Mouse (Mus musculus): ENCODE results near the gene Ltb.

Gene Ltb

GRCm38 (mm10) chr17:35193881-35194843, at the start of gene Ltb:
Gene Ltb, plus strand, starts transcription at chr17:35194439.
- no peak for DNase-seq

- no peak for DNase-seq
These were observed 48.1 kb upstream of the Ltb start for GRCm38 (mm10) chr17:35146139-35146538.

GRCm38 (mm10) chr17:35147348-35147747, 46.9 kb upstream of the Ltb start:
- no peak for DNase-seq

- DNase-seq: no peak
These were observed 46.2 kb upstream of the Ltb start for GRCm38 (mm10) chr17:35147922-35148639.

DNA sequence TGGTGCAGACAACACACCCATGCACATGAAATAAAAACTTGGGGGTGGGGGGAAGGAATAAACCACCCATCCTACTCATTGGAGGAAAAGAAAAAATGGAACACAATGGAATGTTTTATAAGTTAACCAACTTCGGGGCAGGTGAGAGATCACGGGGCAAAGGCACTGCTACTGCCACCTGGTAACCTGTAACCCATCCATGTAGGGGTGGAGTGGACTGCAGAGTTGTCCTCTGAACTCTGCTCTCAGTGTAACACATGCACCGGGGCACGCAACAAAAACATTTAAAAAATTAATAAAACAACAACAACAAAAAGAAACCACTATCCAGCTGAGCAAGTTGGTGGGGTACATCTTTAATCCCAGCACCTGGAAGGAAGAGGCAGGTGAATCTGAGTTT, 42.1 kb upstream of the Ltb start:
- DNase-seq: no peak

DNA sequence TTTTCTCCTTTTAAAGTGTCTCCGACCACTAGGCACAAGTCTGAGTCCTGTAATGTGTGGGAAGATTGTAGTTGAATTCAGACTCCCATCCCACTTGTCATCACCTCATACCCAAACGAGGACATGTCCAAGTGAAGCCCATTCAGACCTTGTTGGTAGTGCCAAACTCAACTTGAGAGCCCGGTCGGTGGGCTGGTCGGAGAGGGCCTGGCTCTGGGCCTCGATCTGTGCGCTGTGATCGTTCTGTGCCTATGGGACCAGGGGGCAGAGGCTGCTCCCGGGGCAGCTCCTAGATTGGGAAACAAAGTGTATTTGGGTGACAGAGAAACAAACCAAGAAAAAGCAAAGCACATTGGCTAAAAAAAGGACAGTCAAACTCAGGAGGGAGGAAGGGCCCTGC, 41.2 kb upstream of the Ltb start:
- DNase-seq: no peak

DNA sequence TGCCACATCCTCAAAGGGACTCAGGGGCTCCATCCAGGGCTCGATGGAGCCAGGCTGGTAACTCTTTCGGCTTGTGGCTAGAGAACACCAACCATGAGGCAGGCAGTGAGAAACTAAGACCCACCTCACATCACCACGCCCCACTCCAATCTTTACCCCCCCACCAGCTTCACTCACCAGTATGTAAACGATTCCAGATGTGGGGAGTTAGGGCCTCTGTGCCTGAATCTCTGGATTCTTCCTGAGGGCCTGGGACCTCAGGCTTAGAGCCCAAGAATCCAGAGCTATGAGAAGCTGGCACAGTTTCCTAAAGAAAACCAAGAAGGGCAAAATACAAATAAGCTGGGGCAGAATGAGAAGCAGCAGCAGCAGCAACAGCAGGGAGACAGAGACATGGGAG, 40.3 kb upstream of the Ltb start:
- no peak for DNase-seq

DNA sequence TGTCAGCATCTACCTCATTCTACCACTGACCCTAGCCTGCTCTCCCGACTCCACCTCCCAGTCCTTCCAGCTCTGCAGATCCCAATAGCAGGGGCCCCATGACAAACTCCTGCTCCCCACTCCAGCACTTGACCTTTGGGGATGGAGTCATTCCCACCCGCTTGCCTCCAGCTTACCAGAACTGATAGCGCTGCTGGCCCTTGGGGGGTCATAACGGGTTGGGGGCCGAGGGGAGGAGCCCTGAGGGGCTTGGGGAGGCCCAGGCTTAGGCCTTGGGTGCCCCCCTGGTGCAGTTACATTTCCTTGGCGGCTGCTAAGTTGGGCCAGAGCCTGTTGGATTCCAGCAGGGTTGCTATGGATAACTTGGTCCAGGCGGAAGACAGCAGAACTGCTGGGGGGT, 39.6 kb upstream of the Ltb start:
- DNase-seq: no peak

DNA sequence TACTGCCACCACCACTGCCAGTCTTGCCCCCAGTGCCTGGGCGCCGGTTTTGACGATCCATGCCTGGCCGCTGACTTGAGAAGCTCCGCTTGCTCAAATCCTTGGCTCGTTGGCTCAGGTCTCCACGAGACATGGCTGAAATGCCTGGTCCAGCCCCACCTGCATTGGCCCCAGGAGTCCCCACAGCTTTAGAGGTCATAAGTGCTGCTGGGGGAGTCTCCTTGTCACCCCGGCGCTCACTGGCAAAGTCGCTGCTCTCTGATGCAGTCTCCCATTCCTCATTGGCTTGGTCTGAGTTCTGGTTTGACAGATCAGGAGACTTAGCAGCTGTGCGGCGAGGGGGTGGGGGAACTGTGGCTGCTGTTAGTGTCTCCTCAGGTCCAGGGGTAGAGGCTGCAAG, 38.8 kb upstream of the Ltb start:
- DNase-seq: no peak

DNA sequence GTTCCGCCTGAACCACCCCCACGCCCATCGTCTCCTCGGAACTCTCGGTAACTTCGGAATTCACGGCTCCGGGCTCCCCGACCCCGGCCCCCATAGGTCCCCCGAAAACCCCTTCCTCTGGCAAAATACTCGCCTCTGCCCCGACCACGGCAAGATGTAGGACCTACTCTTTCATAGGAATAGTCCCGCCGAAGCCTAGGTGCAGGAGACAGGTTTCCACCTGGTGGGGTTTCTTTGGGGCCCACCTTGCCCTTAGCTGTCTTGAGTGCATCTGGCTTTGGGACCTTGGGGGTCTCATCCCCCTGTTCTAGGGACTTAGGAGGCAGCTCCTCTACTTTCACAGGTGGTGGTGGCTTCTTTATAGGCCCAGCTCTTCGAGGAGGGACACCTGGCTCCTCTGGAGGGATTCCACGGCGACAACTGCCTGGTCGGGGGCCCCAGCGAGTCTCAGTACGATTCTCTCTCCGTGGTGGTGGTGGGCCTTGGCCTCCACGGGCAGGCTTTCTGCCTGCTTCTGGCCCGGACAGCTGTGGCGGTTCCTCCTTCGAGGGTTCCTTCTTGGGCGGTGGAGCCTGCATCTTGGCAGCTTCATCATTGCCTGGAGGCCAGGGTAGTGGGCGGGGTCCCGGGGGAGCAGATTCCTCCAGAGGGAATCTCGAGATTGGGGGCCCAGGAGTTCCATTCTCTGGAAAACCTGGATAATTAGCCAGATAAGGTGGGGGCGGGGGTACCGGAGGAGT, 37.6 kb upstream of the Ltb start:
- no peak for DNase-seq

DNA sequence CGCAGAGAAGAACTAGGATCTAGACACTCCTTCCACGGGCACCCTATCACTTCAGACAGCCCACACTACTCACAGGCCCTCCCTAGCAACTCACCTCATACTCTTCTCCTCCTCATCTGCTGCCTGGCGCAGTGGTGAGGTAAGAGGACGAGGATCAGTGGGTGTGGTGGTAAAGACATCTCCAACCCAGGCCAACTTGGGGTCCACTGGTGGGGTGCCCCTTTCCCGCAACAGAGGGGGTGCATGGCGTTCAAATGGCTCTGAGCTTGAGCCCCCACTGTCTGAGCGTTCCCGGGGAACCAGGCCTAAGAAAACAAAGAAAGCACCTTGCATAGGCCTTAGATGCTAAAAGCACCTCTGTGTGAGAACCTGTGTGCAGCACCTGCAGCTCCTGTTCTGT, 37.0 kb upstream of the Ltb start:
- DNase-seq: no peak

DNA sequence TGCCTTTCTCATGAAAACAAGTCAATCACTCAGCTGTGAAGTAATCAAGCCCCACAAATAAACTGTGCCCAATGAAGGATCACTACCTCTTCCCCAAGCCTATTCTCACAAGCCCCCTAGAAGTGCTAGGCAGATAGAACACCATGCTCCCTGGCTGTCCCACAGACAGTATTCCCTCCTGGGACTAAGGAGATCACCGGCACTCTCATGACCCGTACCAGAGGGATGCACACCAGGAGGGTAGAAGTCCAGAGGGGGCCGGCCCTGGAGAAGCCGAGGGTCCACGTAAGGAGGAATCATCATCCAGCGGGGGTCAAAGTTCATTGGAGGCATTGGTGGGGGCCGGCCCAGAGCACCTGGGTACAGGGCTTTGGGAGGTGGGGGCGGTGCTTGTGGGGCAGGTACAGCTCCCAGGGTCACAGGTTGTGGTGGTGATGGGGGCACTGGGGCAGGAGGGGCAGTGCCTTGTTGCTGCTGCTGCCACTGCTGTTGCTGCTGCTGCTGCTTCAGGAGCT, 36.5 kb upstream of the Ltb start:
- peak in 1 of 2 experiments; percentile 61 for DNase-seq

DNA sequence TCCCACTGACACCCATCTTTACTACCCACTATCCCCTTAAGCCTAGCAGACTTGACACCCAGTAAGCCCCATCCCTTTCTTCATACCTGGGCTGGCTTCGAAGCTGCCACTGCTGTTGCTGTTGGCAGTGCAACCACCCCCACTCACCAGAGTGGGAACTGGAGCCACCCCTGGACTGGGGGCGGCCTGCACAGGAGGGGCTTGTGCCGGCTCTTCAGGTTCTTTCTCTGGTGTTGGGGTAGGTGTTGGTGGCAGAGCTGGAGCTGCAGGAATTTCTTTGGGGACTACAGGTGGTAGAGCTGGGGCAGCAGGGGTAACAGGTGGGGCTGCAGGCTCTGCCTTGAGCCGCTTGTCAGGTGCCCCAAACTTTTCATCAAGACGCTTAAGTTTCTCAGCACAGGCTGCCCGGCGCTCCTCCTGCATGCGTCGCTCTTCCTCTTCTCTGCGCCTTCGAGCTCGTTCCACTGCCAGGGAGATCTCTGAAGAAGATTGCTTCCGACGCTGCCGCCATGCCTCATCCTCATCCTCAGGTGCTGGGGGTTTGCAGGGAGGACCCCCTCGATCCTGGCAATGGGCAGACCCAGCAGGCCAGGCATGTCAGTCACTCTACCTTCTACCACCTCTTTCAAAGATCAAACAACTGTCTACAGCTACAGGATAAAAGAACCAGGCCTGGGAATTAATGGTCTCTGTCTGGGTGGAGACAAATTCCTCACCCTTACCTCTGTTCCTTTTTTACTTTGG, 35.2 kb upstream of the Ltb start:
- no peak for DNase-seq

- DNase-seq: no peak
These were observed 34.6 kb upstream of the Ltb start for GRCm38 (mm10) chr17:35159638-35160037.

- DNase-seq: no peak
These were observed 32.8 kb upstream of the Ltb start for GRCm38 (mm10) chr17:35161421-35161820.

GRCm38 (mm10) chr17:35162121-35162520, 32.1 kb upstream of the Ltb start:
- DNase-seq: no peak

DNA sequence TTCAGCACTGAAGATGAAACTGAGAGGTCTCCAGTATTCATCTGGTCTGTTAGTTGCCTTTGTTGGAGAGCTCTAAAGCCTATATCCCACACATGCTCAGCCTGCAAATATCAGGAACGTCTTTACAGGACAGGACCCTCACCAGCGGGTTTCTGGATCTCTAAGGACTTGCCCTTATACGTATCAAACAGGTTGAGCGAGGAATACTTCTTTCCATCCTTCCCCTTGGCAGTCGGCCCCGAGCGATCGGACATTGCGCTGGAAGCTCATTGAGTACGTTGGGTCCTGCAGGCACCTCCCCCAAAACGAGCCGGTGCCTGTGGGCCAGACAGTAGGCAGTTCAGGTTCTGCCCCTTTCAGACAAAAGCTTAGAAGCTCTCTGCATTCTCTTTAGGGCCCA, 31.5 kb upstream of the Ltb start:
- DNase-seq: peak; percentile 53 to 71

DNA sequence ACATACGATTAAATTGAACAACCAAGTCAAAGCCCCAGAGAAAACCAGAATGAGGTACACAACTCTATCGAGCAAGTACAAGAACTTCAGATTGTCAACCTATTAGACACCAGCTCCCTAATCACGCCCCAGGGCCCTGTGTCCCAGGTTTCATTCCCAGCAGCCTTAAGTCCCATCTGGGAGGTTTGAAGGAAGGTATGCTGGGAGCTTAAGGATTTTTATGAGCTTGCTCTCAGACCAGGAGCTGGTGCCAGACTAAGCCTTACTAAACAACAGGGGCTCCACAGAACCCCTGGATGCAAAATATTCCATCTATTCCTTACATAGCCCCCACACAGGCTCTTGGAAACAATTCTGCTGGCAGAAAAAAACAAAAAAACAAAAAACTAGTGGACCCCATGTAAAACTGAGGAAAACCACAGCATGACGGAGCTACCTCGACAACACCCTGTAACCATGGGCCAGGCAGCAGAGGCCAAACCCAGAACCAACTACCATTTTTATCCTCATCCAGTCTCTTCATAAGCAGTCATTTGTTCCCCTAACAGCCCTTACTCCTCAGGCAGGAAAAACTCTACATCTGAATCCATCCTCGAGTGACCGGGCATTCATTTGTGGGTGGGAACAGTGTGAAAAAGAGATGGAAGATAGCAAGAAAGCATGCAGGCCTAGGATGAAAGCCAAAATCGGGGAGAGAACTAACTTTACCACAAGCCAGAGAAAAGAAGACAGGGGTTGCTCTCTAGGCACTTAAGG, 30.7 kb upstream of the Ltb start:
- no peak for DNase-seq

- no peak for DNase-seq
These were observed 30.0 kb upstream of the Ltb start for GRCm38 (mm10) chr17:35164218-35164567.

- DNase-seq: peak; percentile 98 to 99
These were observed 29.4 kb upstream of the Ltb start, which contains the start of gene Prrc2a for GRCm38 (mm10) chr17:35164568-35165450. Gene Prrc2a, minus strand, starts transcription at chr17:35164897.
